Mouse (Mus musculus) midbrain, embryonic 13.5 days (tissue): Measurements from ENCODE around the gene Jmjd1c. TPM values are rescaled to one million over a fixed set of nuclear protein-coding genes. Genes with fewer than 3 reads are reported as not detected.

Experiments
- ATAC-seq: fragments of 200-750 bp; cut with Nextera tagmentation; 2 replicates; pipeline ENCODE4 v1.8.0; 2017; ENCODE audit warnings: mild to moderate bottlenecking, moderate TSS enrichment, moderate library complexity
- H3K27ac ChIP-seq: fragments of 300-500 bp; sonication (generic); 2 replicates; pipeline ENCODE4 v1.5.1; 2015; ENCODE audit warnings: inconsistent platforms, mild to moderate bottlenecking, moderate library complexity
- H3K27me3 ChIP-seq: fragments of 300-500 bp; sonication (generic); 2 replicates; pipeline ENCODE4 v1.6.1; 2015; ENCODE audit warnings: mild to moderate bottlenecking, inconsistent platforms
- H3K36me3 ChIP-seq: fragments of 300-500 bp; sonication (generic); 2 replicates; pipeline ENCODE4 v1.6.1; 2015; ENCODE audit warnings: mild to moderate bottlenecking, inconsistent platforms
- H3K4me1 ChIP-seq: fragments of 300-500 bp; sonication (generic); replicated peaks from 2 replicates; pipeline ENCODE4 v1.6.1; 2015; ENCODE audit warnings: inconsistent platforms
- H3K4me2 ChIP-seq: fragments of 300-500 bp; sonication (generic); replicated peaks from 2 replicates; pipeline ENCODE4 v1.6.1; 2015; ENCODE audit warnings: moderate library complexity, mild to moderate bottlenecking, inconsistent platforms
- H3K4me3 ChIP-seq: fragments of 300-500 bp; sonication (generic); replicated peaks from 2 replicates; pipeline ENCODE4 v1.5.1; 2015; ENCODE audit warnings: mild to moderate bottlenecking, inconsistent platforms
- H3K9ac ChIP-seq: fragments of 300-500 bp; sonication (generic); replicated peaks from 2 replicates; pipeline ENCODE4 v1.6.1; 2015; ENCODE audit warnings: mild to moderate bottlenecking, inconsistent platforms
- H3K9me3 ChIP-seq: fragments of 300-500 bp; sonication (generic); 2 replicates; pipeline ENCODE4 v1.6.1; 2016; ENCODE audit warnings: mild to moderate bottlenecking, inconsistent platforms
- WGBS: fragments of 180-500 bp; shearing (Covaris S2); methylation state at CpG from one replicate; pipeline ENCODE4 v1.1.7; 2015; 5-methylcytosine and 5-hydroxymethylcytosine counted together
- polyA plus RNA-seq: library from polyadenylated mRNA; unstranded; fragments of >200 nt; fragmentation: Nextera tagmentation; extraction: Ambion mirVana; gene quantifications from 2 replicates; pipeline ENCODE4 v1.2.1, GENCODE M21; 2015

Gene Jmjd1c
- polyA plus RNA-seq, 1 experiment from 2014 or later: 56.1 TPM

- no peak overlapping the region for H3K4me3 ChIP-seq
- H3K36me3 ChIP-seq: 0 out of 2 replicates have a peak, but pooled peaks cover 3% of the 10 kb centered on the region
- H3K9me3 ChIP-seq: no peaks in the 10 kb centered on the region
- H3K4me2 ChIP-seq: no peak overlapping the region
- no peaks in the 10 kb centered on the region for H3K27me3 ChIP-seq
- H3K27ac ChIP-seq: no peak overlapping the region
- H3K9ac ChIP-seq: no peak overlapping the region
- no peaks in the 10 kb centered on the region for H3K4me1 ChIP-seq
- ATAC-seq: no peak
- 100% methylated on average over 1 of the region's 1 CpGs for WGBS
Observed at GRCm38 (mm10) chr10:67174049-67174448, 78.1 kb downstream of the Jmjd1c start.

DNA sequence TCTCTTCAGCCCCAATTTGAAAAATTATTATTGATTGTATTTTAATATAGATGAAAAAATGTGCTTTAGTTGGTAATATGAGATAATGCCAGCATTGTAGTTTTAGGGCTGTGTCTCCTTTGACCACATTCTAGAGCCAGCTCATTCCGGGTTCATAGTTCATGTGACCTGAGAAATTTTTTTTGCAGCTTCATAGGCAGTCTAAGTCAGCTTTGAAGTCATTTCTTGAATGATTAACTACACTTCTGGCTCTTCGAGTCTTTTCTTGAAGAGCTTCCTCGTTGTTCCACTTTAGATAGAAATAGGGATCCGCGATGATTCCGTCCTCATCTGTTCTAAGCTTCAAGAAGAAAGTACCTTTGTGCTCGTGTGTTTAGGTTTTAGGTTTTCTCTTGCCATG is 80.1 kb downstream of the Jmjd1c start:
- Histone ChIP-seq H3K9ac (no peak overlapping the region), H3K4me3 (no peak overlapping the region), H3K9me3 (no peaks in the 10 kb centered on the region), H3K27ac (no peak overlapping the region), H3K36me3 (no peaks in the 10 kb centered on the region), H3K4me1 (no peaks in the 10 kb centered on the region), H3K27me3 (no peaks in the 10 kb centered on the region), H3K4me2 (no peak overlapping the region)
- 89% methylated on average over 7 of the region's 7 CpGs for WGBS
- no peak for ATAC-seq

GRCm38 (mm10) chr10:67176932-67177331 is 81.0 kb downstream of the Jmjd1c start:
- no peaks in the 10 kb centered on the region for H3K4me1 ChIP-seq
- H3K36me3 ChIP-seq: no peaks in the 10 kb centered on the region
- H3K4me2 ChIP-seq: no peak overlapping the region
- no peak overlapping the region for H3K9ac ChIP-seq
- no peak overlapping the region for H3K27ac ChIP-seq
- ATAC-seq: no peak
- H3K27me3 ChIP-seq: no peaks in the 10 kb centered on the region
- no peaks in the 10 kb centered on the region for H3K9me3 ChIP-seq
- 69% methylated on average over 3 of the region's 3 CpGs for WGBS
- H3K4me3 ChIP-seq: no peak overlapping the region

GRCm38 (mm10) chr10:67177410-67177809 is 81.5 kb downstream of the Jmjd1c start:
- Histone ChIP-seq H3K4me3 (no peak overlapping the region), H3K36me3 (no peaks in the 10 kb centered on the region), H3K9me3 (no peaks in the 10 kb centered on the region), H3K4me1 (no peaks in the 10 kb centered on the region), H3K27ac (no peak overlapping the region), H3K9ac (no peak overlapping the region), H3K27me3 (no peaks in the 10 kb centered on the region), H3K4me2 (no peak overlapping the region)
- 91% methylated on average over 4 of the region's 4 CpGs for WGBS
- ATAC-seq: no peak

- no peaks in the 10 kb centered on the region for H3K9me3 ChIP-seq
- no peak overlapping the region for H3K4me3 ChIP-seq
- H3K36me3 ChIP-seq: no peaks in the 10 kb centered on the region
- H3K9ac ChIP-seq: no peak overlapping the region
- no peak overlapping the region for H3K4me2 ChIP-seq
- ATAC-seq: no peak
- 96% methylated on average over 8 of the region's 8 CpGs for WGBS
- no peaks in the 10 kb centered on the region for H3K27me3 ChIP-seq
- no peak overlapping the region for H3K27ac ChIP-seq
- peaks cover 5% of the 10 kb centered on the region for H3K4me1 ChIP-seq
Observed at GRCm38 (mm10) chr10:67180021-67180420, 84.1 kb downstream of the Jmjd1c start.

DNA sequence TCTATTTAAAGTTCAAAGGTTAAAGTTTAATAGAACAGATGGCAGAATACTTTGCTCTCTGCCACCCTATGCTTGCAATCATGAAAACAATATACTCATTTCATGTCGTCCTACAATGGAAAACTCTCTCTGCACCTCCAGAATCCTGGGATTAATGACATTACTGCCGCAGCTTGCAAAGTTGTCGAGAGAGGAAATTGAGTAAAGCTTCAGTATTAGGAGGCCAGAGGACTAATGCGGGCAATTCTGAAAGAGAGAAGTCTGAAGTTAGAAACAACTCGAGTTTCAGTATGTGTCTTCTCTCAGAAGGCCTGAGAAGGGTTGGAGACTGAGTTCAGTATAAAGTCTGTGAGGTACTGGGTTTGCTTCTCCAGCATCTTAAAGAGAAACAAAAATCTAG is 84.9 kb downstream of the Jmjd1c start:
- WGBS: 80% methylated on average over 5 of the region's 5 CpGs
- no peaks in the 10 kb centered on the region for H3K27me3 ChIP-seq
- no peak overlapping the region for H3K4me3 ChIP-seq
- H3K4me2 ChIP-seq: no peak overlapping the region
- peaks cover 5% of the 10 kb centered on the region for H3K4me1 ChIP-seq
- ATAC-seq: no peak
- H3K27ac ChIP-seq: no peak overlapping the region
- no peak overlapping the region for H3K9ac ChIP-seq
- H3K9me3 ChIP-seq: no peaks in the 10 kb centered on the region
- no peaks in the 10 kb centered on the region for H3K36me3 ChIP-seq

GRCm38 (mm10) chr10:67182651-67183050 is 86.7 kb downstream of the Jmjd1c start:
- H3K9ac ChIP-seq: no peak overlapping the region

DNA sequence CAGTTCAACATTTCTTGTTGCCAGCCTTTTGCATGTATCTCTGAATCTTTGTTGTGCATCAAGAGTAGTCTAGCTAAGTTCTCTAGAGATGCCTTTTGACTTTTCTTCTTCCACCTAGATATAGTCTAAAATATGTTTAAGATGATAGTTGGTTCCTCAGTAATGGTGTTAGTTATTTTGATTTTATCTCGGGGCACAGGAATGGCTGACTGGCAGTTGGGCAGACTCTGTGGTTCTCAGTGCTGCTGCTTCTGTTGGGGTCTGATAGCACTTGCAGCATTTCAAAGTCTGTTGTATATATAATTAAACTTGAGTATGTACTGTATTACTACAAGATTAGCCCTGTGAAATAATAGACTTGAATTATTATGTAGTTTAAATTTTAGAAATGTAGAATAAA is 87.2 kb downstream of the Jmjd1c start:
- no peak overlapping the region for H3K9ac ChIP-seq
- H3K27me3 ChIP-seq: no peaks in the 10 kb centered on the region
- H3K9me3 ChIP-seq: no peaks in the 10 kb centered on the region
- no peak overlapping the region for H3K27ac ChIP-seq
- H3K4me2 ChIP-seq: no peak overlapping the region
- H3K36me3 ChIP-seq: no peaks in the 10 kb centered on the region
- H3K4me3 ChIP-seq: no peak overlapping the region
- ATAC-seq: no peak
- WGBS: 83% methylated on average over 1 of the region's 1 CpGs
- peaks cover 18% of the 10 kb centered on the region for H3K4me1 ChIP-seq

More at GRCm38 (mm10) chr10:67182651-67183050, 86.7 kb downstream of the Jmjd1c start:
- H3K4me3 ChIP-seq: no peak overlapping the region
- ATAC-seq: no peak
- H3K9me3 ChIP-seq: no peaks in the 10 kb centered on the region
- peaks cover 14% of the 10 kb centered on the region for H3K4me1 ChIP-seq
- no peak overlapping the region for H3K27ac ChIP-seq
- H3K27me3 ChIP-seq: no peaks in the 10 kb centered on the region
- no peak overlapping the region for H3K4me2 ChIP-seq
- no peaks in the 10 kb centered on the region for H3K36me3 ChIP-seq
- 74% methylated on average over 3 of the region's 3 CpGs for WGBS

- Histone ChIP-seq H3K4me2 (no peak overlapping the region), H3K27me3 (no peaks in the 10 kb centered on the region), H3K36me3 (no peaks in the 10 kb centered on the region), H3K9ac (no peak overlapping the region), H3K4me3 (no peak overlapping the region), H3K4me1 (peaks cover 24% of the 10 kb centered on the region), H3K9me3 (no peaks in the 10 kb centered on the region), H3K27ac (no peak overlapping the region)
- WGBS: 40% methylated on average over 3 of the region's 3 CpGs
- no peak for ATAC-seq
Observed at GRCm38 (mm10) chr10:67184441-67185070, 88.6 kb downstream of the Jmjd1c start.

GRCm38 (mm10) chr10:67185491-67186081 is 89.7 kb downstream of the Jmjd1c start:
- WGBS: 1% methylated on average over 23 of the region's 23 CpGs
- H3K9me3 ChIP-seq: no peaks in the 10 kb centered on the region
- H3K27me3 ChIP-seq: no peaks in the 10 kb centered on the region
- peak overlapping the region; percentile 43 for H3K4me3 ChIP-seq
- no peaks in the 10 kb centered on the region for H3K36me3 ChIP-seq
- peak overlapping the region; percentile 69 for H3K9ac ChIP-seq
- H3K4me1 ChIP-seq: peaks cover 27% of the 10 kb centered on the region
- H3K4me2 ChIP-seq: peak overlapping the region; percentile 64
- peak overlapping the region; percentile 94 for H3K27ac ChIP-seq
- peak; percentile 96 for ATAC-seq

GRCm38 (mm10) chr10:67186489-67186888 is 90.6 kb downstream of the Jmjd1c start:
- peak overlapping the region; percentile 69; the same call in 1 of the 2 replicates for H3K27ac ChIP-seq
- no peaks in the 10 kb centered on the region for H3K27me3 ChIP-seq
- peak overlapping the region; percentile 52; the same call in 1 of the 2 replicates for H3K9ac ChIP-seq
- H3K4me2 ChIP-seq: peak overlapping the region; percentile 64
- peaks cover 27% of the 10 kb centered on the region for H3K4me1 ChIP-seq
- no peak for ATAC-seq
- H3K4me3 ChIP-seq: peak overlapping the region; percentile 43
- H3K9me3 ChIP-seq: no peaks in the 10 kb centered on the region
- H3K36me3 ChIP-seq: no peaks in the 10 kb centered on the region

GRCm38 (mm10) chr10:67187001-67187453 is 91.1 kb downstream of the Jmjd1c start:
- Histone ChIP-seq H3K9ac (peak overlapping the region; percentile 52), H3K4me3 (peak overlapping the region; percentile 43), H3K4me1 (peaks cover 27% of the 10 kb centered on the region), H3K27ac (0 out of 2 replicates have a peak overlapping the region, but pooled peaks have one; percentile 53), H3K27me3 (no peaks in the 10 kb centered on the region), H3K36me3 (no peaks in the 10 kb centered on the region), H3K4me2 (peak overlapping the region; percentile 64), H3K9me3 (no peaks in the 10 kb centered on the region)
- 6% methylated on average over 5 of the region's 5 CpGs for WGBS
- ATAC-seq: no peak
